Mouse (Mus musculus) forebrain, postnatal 0 days (tissue): ENCODE data around the gene Zfp2. TPM values are rescaled to one million over a fixed set of nuclear protein-coding genes. Genes with fewer than 3 reads are reported as not detected.

Experiments
- ATAC-seq: fragments of 200-750 bp; cut with Nextera tagmentation; 2 replicates; pipeline ENCODE4 v1.8.0; 2017; ENCODE audit warnings: mild to moderate bottlenecking, moderate library complexity
- DNase-seq: peaks from one replicate; pipeline ENCODE4 v3.0.0-alpha.2; 2015
- H3K27ac ChIP-seq: fragments of 300-500 bp; sonication (generic); 2 replicates; pipeline ENCODE4 v1.5.1; 2014; ENCODE audit warnings: low read depth, mild to moderate bottlenecking, antibody characterized with exemption, low read length, moderate library complexity, mixed read lengths
- H3K27me3 ChIP-seq: fragments of 300-500 bp; sonication (generic); 2 replicates; pipeline ENCODE4 v1.6.1; 2014; ENCODE audit warnings: mild to moderate bottlenecking, low read length, mixed read lengths; ENCODE audit not compliant: insufficient read depth
- H3K36me3 ChIP-seq: fragments of 300-500 bp; sonication (generic); 2 replicates; pipeline ENCODE4 v1.6.1; 2014; ENCODE audit warnings: mild to moderate bottlenecking, moderate library complexity; ENCODE audit not compliant: insufficient read depth
- H3K4me1 ChIP-seq: fragments of 300-500 bp; sonication (generic); 2 replicates; pipeline ENCODE4 v1.6.1; 2014; ENCODE audit warnings: antibody characterized with exemption; ENCODE audit not compliant: insufficient read depth
- H3K4me2 ChIP-seq: fragments of 300-500 bp; sonication (generic); 2 replicates; pipeline ENCODE4 v1.6.1; 2014; ENCODE audit warnings: low read depth, mild to moderate bottlenecking, moderate library complexity
- H3K4me3 ChIP-seq: fragments of 300-500 bp; sonication (generic); 2 replicates; pipeline ENCODE4 v1.5.1; 2014; ENCODE audit warnings: low read depth, low read length, mixed read lengths
- H3K9ac ChIP-seq: fragments of 300-500 bp; sonication (generic); 2 replicates; pipeline ENCODE4 v1.6.1; 2014; ENCODE audit warnings: mild to moderate bottlenecking
- H3K9me3 ChIP-seq: fragments of 300-500 bp; sonication (generic); 2 replicates; pipeline ENCODE4 v1.6.1; 2016; ENCODE audit warnings: low read length
- CTCF ChIP-seq: sonication (generic); IDR thresholded peaks from 2 replicates; pipeline ENCODE4 v1.5.1; 2016; ENCODE audit warnings: antibody characterized with exemption, control low read depth, low read depth
- WGBS: fragments of 180-500 bp; shearing (Covaris S2); extraction: QIAGEN DNeasy Blood & Tissue Kit; methylation state at CpG from one replicate; pipeline ENCODE4 v1.1.7; 2014; 5-methylcytosine and 5-hydroxymethylcytosine counted together
- polyA plus RNA-seq: library from polyadenylated mRNA; unstranded; fragments of >200 nt; fragmentation: Nextera tagmentation; extraction: Ambion mirVana; gene quantifications from 2 replicates; pipeline ENCODE4 v1.2.1, GENCODE M21; 2015
- total RNA-seq: library from RNA; depleted of rRNA; stranded (reverse); fragments of >200 nt; gene quantifications from 2 replicates; pipeline ENCODE4 v1.2.3, GENCODE M21; 2014

Zfp2 gene
- total and polyA plus RNA-seq, 2 experiments from 2014 or later = 35.2 to 39.9 TPM

DNA sequence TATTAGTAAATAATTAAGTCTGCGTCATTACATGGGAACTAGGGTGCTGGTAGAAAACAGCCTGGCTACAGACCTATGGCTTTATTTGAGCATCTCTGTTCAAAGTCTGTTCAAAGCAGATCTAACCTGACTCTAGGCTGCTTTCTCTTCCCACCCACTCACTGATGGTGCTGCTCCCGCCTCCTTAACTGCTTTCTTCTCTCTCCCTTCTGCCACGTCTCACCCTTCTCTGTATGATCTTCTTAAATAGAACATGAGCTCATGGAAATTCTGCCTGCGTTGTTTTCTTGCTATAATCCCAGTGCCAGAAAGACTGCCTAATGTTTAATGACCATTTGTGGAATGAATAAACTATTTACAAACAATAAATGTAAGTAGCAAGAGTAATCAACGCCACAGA lies 7.8 kb downstream of the Zfp2 start:
- H3K27ac ChIP-seq = no peak overlapping the region
- DNase-seq (no peak), ATAC-seq (no peak)
- no peak overlapping the region for H3K4me2 ChIP-seq
- no peak overlapping the region for H3K4me3 ChIP-seq
- peaks cover 88% of the 10 kb centered on the region for H3K36me3 ChIP-seq
- no peak overlapping the region for H3K9ac ChIP-seq
- peaks cover 44% of the 10 kb centered on the region for H3K9me3 ChIP-seq
- no peaks in the 10 kb centered on the region for H3K27me3 ChIP-seq
- TF ChIP-seq CTCF = no peak
- 92% methylated on average over 5 of the region's 5 CpGs for WGBS
- no peaks in the 10 kb centered on the region for H3K4me1 ChIP-seq

GRCm38 (mm10) chr11:50897359-50897758 lies 18.6 kb downstream of the Zfp2 start:
- Histone ChIP-seq H3K36me3 (peaks cover 34% of the 10 kb centered on the region), H3K4me2 (no peak overlapping the region), H3K27ac (no peak overlapping the region), H3K4me3 (no peak overlapping the region), H3K9me3 (peaks cover 54% of the 10 kb centered on the region), H3K27me3 (no peaks in the 10 kb centered on the region), H3K4me1 (no peaks in the 10 kb centered on the region), H3K9ac (no peak overlapping the region)
- 88% methylated on average over 1 of the region's 1 CpGs for WGBS
- ATAC-seq (no peak), DNase-seq (no peak)
- no peak for TF ChIP-seq CTCF

DNA sequence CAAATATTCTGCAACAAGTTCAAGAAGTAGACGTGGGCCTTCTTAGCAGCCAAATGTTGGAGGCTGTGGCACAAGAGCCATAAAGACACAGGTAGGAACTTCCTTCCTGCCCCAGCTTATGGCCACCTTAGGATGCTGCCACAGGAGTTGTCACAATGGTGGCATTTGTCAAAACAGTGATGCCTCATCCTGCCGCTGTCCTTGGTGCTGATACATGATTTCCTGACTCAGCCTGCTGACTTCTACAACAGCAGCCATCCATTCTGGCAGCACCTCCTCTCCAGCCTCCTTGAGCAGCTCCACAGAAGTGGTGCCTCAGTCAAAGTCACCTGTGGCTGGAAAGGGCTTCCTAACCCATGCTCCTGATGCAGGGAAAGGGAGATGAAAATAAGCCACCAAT lies 23.5 kb downstream of the Zfp2 start:
- DNase-seq (no peak), ATAC-seq (no peak)
- Histone ChIP-seq H3K4me2 (no peak overlapping the region), H3K36me3 (no peaks in the 10 kb centered on the region), H3K27me3 (no peaks in the 10 kb centered on the region), H3K27ac (no peak overlapping the region), H3K9me3 (0 out of 2 replicates have a peak, but pooled peaks cover 7% of the 10 kb centered on the region), H3K9ac (no peak overlapping the region), H3K4me1 (peaks cover 9% of the 10 kb centered on the region; the same call in 1 of the 2 replicates), H3K4me3 (no peak overlapping the region)
- WGBS = 58% methylated on average over 2 of the region's 2 CpGs
- TF ChIP-seq CTCF = no peak

- H3K27me3 ChIP-seq = no peaks in the 10 kb centered on the region
- peaks cover 16% of the 10 kb centered on the region for H3K4me1 ChIP-seq
- DNase-seq (peak; percentile 97), ATAC-seq (peak; percentile 99)
- 6% methylated on average over 26 of the region's 26 CpGs for WGBS
- peak within 1 kb of the TSS; percentile 64 for H3K9ac ChIP-seq
- no peak for TF ChIP-seq CTCF
- peak within 1 kb of the TSS; percentile 52 for H3K4me3 ChIP-seq
- H3K36me3 ChIP-seq = peaks cover 17% of the 10 kb centered on the region
- H3K9me3 ChIP-seq = no peaks in the 10 kb centered on the region
- peak within 1 kb of the TSS; percentile 74 for H3K4me2 ChIP-seq
- H3K27ac ChIP-seq = peak within 1 kb of the TSS; percentile 81
These were observed 28.4 kb downstream of the Zfp2 start, which contains the start of gene Zfp454 for GRCm38 (mm10) chr11:50887390-50888128. TSS of gene Zfp454 (minus strand) at chr11:50887651.

- Histone ChIP-seq H3K4me1 (peaks cover 16% of the 10 kb centered on the region), H3K4me3 (peak overlapping the region; percentile 52), H3K9ac (peak overlapping the region; percentile 64), H3K27ac (peak overlapping the region; percentile 81), H3K36me3 (peaks cover 17% of the 10 kb centered on the region), H3K27me3 (no peaks in the 10 kb centered on the region), H3K9me3 (no peaks in the 10 kb centered on the region), H3K4me2 (peak overlapping the region; percentile 74)
- ATAC-seq = no peak; the same call in none of the 2 replicates
- DNase-seq = no peak
- no peak for TF ChIP-seq CTCF
- WGBS = 17% methylated on average over 10 of the region's 10 CpGs
These were observed 29.1 kb downstream of the Zfp2 start for GRCm38 (mm10) chr11:50886933-50887293.

GRCm38 (mm10) chr11:50886231-50886932 lies 29.6 kb downstream of the Zfp2 start:
- Histone ChIP-seq H3K27ac (no peak overlapping the region), H3K4me1 (peaks cover 16% of the 10 kb centered on the region), H3K4me2 (peak overlapping the region; percentile 74), H3K36me3 (peaks cover 17% of the 10 kb centered on the region), H3K9me3 (no peaks in the 10 kb centered on the region), H3K27me3 (no peaks in the 10 kb centered on the region), H3K4me3 (peak overlapping the region; percentile 52), H3K9ac (0 out of 2 replicates have a peak overlapping the region, but pooled peaks have one; percentile 3)
- WGBS = 47% methylated on average over 8 of the region's 8 CpGs
- ATAC-seq (no peak), DNase-seq (no peak)
- TF ChIP-seq CTCF = no peak

GRCm38 (mm10) chr11:50883756-50884155 lies 32.2 kb downstream of the Zfp2 start:
- Histone ChIP-seq H3K27ac (no peak overlapping the region), H3K4me2 (no peak overlapping the region), H3K4me3 (no peak overlapping the region), H3K9me3 (no peaks in the 10 kb centered on the region), H3K36me3 (peaks cover 32% of the 10 kb centered on the region), H3K9ac (no peak overlapping the region), H3K4me1 (peaks cover 16% of the 10 kb centered on the region), H3K27me3 (no peaks in the 10 kb centered on the region)
- 86% methylated on average over 3 of the region's 3 CpGs for WGBS
- DNase-seq (no peak), ATAC-seq (no peak)
- peak; percentile 39 for TF ChIP-seq CTCF
